Mouse (Mus musculus) left cerebral cortex, adult 11 months (tissue): ENCODE data around the gene Eqtn.

ENCODE experiments used
- DNase-seq: peaks from one replicate; pipeline ENCODE4 v3.0.0; 2022; ENCODE audit warnings: low spot score

The Eqtn gene

GRCm38 (mm10) chr4:94928743-94929142 is at the start of gene Eqtn:
TSS of gene Eqtn (minus strand) at chr4:94928843.
- no peak for DNase-seq

DNA sequence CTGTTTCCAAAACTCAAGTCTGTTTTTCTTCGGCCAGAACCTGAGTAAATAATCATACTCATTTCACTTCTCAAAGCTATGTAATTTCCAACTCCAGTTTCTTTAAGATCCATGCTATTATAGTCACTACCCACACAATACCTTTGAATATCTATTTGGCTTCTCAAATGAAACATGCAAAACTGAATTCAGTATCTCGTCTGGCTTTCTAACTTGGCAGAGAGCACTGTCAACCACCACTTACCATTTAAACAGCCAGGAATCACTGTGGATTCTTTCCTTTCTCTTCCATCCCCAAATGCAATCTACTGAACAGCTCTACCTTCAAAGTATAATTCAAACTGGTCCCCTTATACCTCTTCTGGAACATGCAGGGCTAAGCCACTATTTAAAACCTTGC is 44.7 kb upstream of the Eqtn start:
- DNase-seq = no peak

GRCm38 (mm10) chr4:94952773-94953172 is 24.1 kb upstream of the Eqtn start:
- DNase-seq = no peak

DNA sequence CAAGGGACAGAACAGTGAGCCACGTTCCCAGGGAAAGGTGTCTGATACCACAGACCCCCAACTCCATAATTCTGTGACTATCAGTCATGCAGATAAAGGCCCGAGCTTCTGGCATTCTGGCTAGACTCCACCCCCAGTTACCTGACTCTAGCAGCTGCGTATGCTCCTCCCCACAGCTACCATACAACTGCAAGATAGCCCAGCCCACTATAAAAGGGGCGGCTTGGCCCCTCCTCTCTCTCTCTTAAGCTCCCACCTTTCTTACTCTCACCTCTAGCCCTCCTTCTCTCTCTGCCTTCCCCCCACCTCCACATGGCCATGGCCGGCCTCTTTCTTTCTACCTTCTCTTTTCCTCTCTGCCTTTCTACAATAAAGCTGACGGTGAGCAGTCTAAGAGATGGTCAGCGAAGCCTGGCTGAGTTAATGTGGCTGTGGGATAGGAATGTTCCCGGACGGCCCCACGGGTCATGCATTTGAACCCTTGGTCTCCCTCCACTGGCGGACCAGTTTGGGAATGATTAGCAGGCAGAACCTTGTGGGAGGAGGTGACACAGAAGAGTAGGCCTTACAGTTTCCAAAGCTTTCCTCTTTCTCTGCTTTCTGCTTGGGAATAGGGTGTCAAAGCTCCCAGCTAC is 12.7 kb upstream of the Eqtn start:
- DNase-seq = no peak

- no peak for DNase-seq
Measured at GRCm38 (mm10) chr4:94901780-94902179, 26.9 kb downstream of the Eqtn start.

DNA sequence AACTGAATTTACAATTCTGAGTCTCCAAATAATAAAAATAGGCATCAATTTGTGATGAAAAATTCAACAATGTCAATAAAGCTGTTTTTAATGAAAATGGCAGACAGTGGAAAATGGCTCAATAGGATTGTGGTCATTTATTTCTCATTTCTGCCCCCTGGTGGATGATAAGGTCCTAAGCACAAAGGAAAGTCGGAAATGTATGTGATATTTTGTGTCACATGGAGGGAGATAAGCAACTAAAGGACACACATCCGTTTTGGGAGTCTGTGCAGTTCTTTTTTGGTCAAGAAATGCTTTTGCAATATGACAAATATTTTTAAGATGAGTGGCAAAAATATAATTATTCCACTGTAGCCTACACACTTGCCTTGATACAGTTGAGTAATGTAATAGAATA is 27.9 kb downstream of the Eqtn start:
- DNase-seq = no peak
